Mouse (Mus musculus): Measurements from ENCODE around the gene Emilin1.

Gene Emilin1

GRCm38 (mm10) chr5:30959966-30960501 lies 46.8 kb downstream of the Emilin1 start, which contains the start of gene Preb:
Gene Preb (minus strand): TSS chr5:30960361.
- peak; percentile 98 for DNase-seq (ENCODE audit: low spot score)

DNA sequence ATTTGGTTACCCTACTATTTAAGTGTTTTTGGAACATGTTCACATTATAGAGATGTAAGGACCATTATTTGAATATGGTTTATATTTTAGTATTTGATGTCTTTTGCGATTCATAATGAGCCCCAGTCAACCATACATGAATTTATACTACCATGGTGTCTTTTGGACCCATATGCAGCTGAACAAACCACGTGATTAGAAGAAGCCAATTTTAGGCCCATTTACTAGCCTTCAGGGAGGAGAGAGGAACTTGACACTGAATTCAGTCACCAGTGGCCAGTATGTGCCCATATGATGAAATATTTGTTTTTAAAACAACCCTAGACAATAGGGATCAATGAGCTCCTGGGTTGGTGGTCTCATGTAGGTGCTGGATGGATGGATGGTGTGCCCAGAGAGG lies 47.6 kb downstream of the Emilin1 start:
- no peak for DNase-seq (ENCODE audit: low spot score)

- no peak for DNase-seq (ENCODE audit: low spot score)
Observed at GRCm38 (mm10) chr5:30961545-30962505, 48.6 kb downstream of the Emilin1 start.

- no peak for DNase-seq (ENCODE audit: low spot score)
Observed at GRCm38 (mm10) chr5:30963916-30964315, 50.7 kb downstream of the Emilin1 start.

DNA sequence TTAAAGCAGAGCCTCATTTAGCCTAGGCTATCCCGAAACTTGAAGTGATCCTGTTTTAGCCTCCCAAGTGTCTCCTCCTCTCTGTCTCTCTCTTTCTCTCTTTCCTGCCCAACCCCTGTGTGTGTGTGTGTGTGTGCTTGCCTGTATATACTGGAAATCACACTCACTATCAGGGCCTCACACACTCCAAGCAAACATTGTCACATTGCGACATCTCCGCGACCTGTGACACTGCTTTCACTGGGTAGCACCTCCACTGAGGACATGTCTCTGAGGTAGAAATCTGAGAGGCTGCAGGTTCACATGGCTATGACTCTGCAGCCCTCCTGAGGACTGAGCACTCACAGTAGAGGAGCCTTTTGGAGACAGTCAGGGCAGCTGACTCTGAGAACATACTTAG lies 53.0 kb downstream of the Emilin1 start:
- DNase-seq (ENCODE audit: low spot score): no peak

DNA sequence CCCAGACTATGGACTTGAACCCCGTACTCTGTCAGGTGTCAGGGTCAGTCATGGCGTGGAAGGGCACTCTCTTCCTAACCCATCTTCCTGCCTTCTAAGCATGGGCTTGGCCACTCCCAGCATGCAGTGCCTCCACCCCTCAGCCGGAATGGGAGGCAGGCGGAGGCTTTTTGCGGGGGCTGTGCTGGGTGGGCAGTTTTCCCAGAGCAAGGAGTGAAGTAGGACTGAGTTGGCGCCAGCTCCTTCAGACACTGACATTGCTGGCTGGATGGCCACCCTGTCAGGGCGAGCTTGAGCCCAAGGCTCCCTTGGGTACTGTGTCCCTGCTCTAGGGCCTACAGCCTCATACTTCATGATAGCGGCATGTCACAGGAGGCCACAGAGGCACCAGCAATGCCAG lies 55.2 kb downstream of the Emilin1 start, which contains the start of gene Tcf23:
Tcf23 (plus strand) TSS at position 247 of the 400 bp plus-strand sequence.
- no peak for DNase-seq (ENCODE audit: low spot score)

GRCm38 (mm10) chr5:30969440-30969839 lies 56.2 kb downstream of the Emilin1 start:
- DNase-seq (ENCODE audit: low spot score): no peak

All from retina, embryonic 14.5 days (tissue).